Mouse (Mus musculus) spleen, adult 2 months (tissue): ENCODE measurements around the gene Ces2c. TPM values are rescaled to one million over a fixed set of nuclear protein-coding genes. Genes with fewer than 3 reads are reported as not detected.

Experiments
- DNase-seq, 2 experiments: peaks; one replicate each; pipeline versions ENCODE4 v3.0.0 to v3.0.0-alpha.2; 2012 to 2021; ENCODE audit warnings: low spot score in 2 of 2, low read depth in 1 of 2
- H3K27ac ChIP-seq: fragments of 200-500 bp; 2 replicates; pipeline ENCODE4 v1.5.1; 2012; ENCODE audit warnings: low read length, inconsistent platforms; ENCODE audit not compliant: insufficient read depth
- H3K27me3 ChIP-seq: fragments of 200-500 bp; 2 replicates; pipeline ENCODE4 v1.6.1; 2012; ENCODE audit warnings: mild to moderate bottlenecking, moderate library complexity, low read length, inconsistent platforms; ENCODE audit not compliant: control insufficient read depth, insufficient read depth
- H3K36me3 ChIP-seq: fragments of 200-500 bp; 2 replicates; pipeline ENCODE4 v1.6.1; 2012; ENCODE audit warnings: mild to moderate bottlenecking, low read length, inconsistent platforms; ENCODE audit not compliant: control insufficient read depth, insufficient read depth
- H3K4me1 ChIP-seq: fragments of 200-500 bp; 2 replicates; pipeline ENCODE4 v1.6.1; 2011; ENCODE audit warnings: inconsistent platforms; ENCODE audit not compliant: control insufficient read depth, insufficient read depth, insufficient read length
- H3K4me3 ChIP-seq: fragments of 200-500 bp; 2 replicates; pipeline ENCODE4 v1.5.1; 2011; ENCODE audit warnings: mild to moderate bottlenecking, inconsistent platforms; ENCODE audit not compliant: insufficient read depth, insufficient read length; ENCODE audit errors: extremely low read depth
- CTCF ChIP-seq: fragments of 200-500 bp; IDR thresholded peaks from 2 replicates; pipeline ENCODE4 v1.5.1; 2011; ENCODE audit warnings: mild to moderate bottlenecking, inconsistent platforms; ENCODE audit not compliant: insufficient read depth, insufficient read length, insufficient replicate concordance; ENCODE audit errors: extremely low read depth
- POLR2A ChIP-seq: fragments of 200-500 bp; IDR thresholded peaks from 2 replicates; pipeline ENCODE4 v1.6.1; 2011; ENCODE audit warnings: low read depth, low read length, inconsistent platforms
- WGBS: fragments of 180-500 bp; shearing (Covaris S2); methylation state at CpG from one replicate; pipeline ENCODE4 v1.1.7; 2018; 5-methylcytosine and 5-hydroxymethylcytosine counted together
- polyA plus RNA-seq: library from polyadenylated mRNA; depleted of rRNA; stranded (reverse); fragments of >200 nt; gene quantifications from 2 replicates; pipeline ENCODE4 v1.2.3, GENCODE M21; 2012; rRNA removed

Gene Ces2c
- polyA plus RNA-seq: 0.33 and 0.84 TPM in 2 replicates

- no peak for DNase-seq
- Histone ChIP-seq H3K36me3 (no peaks in the 10 kb centered on the region), H3K4me3 (no peak within 1 kb of the TSS), H3K4me1 (no peaks in the 10 kb centered on the region), H3K27me3 (no peaks in the 10 kb centered on the region), H3K27ac (no peak within 1 kb of the TSS)
- no peak for TF ChIP-seq POLR2A
- TF ChIP-seq CTCF: no peak
- WGBS: 63% methylated on average over 3 of the region's 3 CpGs
Observed at GRCm38 (mm10) chr8:104846831-104847230, at the start of gene Ces2c. Ces2c (plus strand) TSS chr8:104847068.

- no peak overlapping the region for H3K27ac ChIP-seq
- no peak for TF ChIP-seq POLR2A
- no peak for TF ChIP-seq CTCF
- no peaks in the 10 kb centered on the region for H3K27me3 ChIP-seq
- H3K4me1 ChIP-seq: no peaks in the 10 kb centered on the region
- no peak overlapping the region for H3K4me3 ChIP-seq
- WGBS: 28% methylated on average over 1 of the region's 1 CpGs
- DNase-seq: no peak
- H3K36me3 ChIP-seq: no peaks in the 10 kb centered on the region
Observed at GRCm38 (mm10) chr8:104799385-104799784, 47.5 kb upstream of the Ces2c start.

- DNase-seq: no peak
- TF ChIP-seq POLR2A: no peak
- TF ChIP-seq CTCF: no peak
- H3K4me3 ChIP-seq: no peak overlapping the region
- no peaks in the 10 kb centered on the region for H3K27me3 ChIP-seq
- no peak overlapping the region for H3K27ac ChIP-seq
- H3K36me3 ChIP-seq: no peaks in the 10 kb centered on the region
- no peaks in the 10 kb centered on the region for H3K4me1 ChIP-seq
- 70% methylated on average over 2 of the region's 2 CpGs for WGBS
Observed at GRCm38 (mm10) chr8:104806127-104806526, 40.7 kb upstream of the Ces2c start.

GRCm38 (mm10) chr8:104808542-104809413, 38.1 kb upstream of the Ces2c start:
- H3K27ac ChIP-seq: no peak overlapping the region
- DNase-seq: no peak
- H3K4me3 ChIP-seq: no peak overlapping the region
- H3K27me3 ChIP-seq: no peaks in the 10 kb centered on the region
- WGBS: 71% methylated on average over 7 of the region's 7 CpGs
- no peak for TF ChIP-seq POLR2A
- no peak for TF ChIP-seq CTCF
- no peaks in the 10 kb centered on the region for H3K36me3 ChIP-seq
- H3K4me1 ChIP-seq: no peaks in the 10 kb centered on the region

- Histone ChIP-seq H3K36me3 (no peaks in the 10 kb centered on the region), H3K27me3 (no peaks in the 10 kb centered on the region), H3K4me1 (no peaks in the 10 kb centered on the region), H3K27ac (no peak overlapping the region), H3K4me3 (no peak overlapping the region)
- 86% methylated on average over 3 of the region's 3 CpGs for WGBS
- no peak for DNase-seq
- no peak for TF ChIP-seq POLR2A
- no peak for TF ChIP-seq CTCF
Observed at GRCm38 (mm10) chr8:104809436-104809835, 37.4 kb upstream of the Ces2c start.

- Histone ChIP-seq H3K27me3 (no peaks in the 10 kb centered on the region), H3K4me1 (no peaks in the 10 kb centered on the region), H3K27ac (no peak overlapping the region), H3K36me3 (no peaks in the 10 kb centered on the region), H3K4me3 (no peak overlapping the region)
- WGBS: 40% methylated on average over 1 of the region's 1 CpGs
- TF ChIP-seq CTCF: no peak
- TF ChIP-seq POLR2A: no peak
- no peak for DNase-seq
Observed at GRCm38 (mm10) chr8:104826912-104827311, 20.0 kb upstream of the Ces2c start.

- 76% methylated on average over 3 of the region's 3 CpGs for WGBS
- Histone ChIP-seq H3K4me1 (no peaks in the 10 kb centered on the region), H3K27ac (no peak overlapping the region), H3K27me3 (no peaks in the 10 kb centered on the region), H3K36me3 (no peaks in the 10 kb centered on the region), H3K4me3 (no peak overlapping the region)
- no peak for DNase-seq
- no peak for TF ChIP-seq CTCF
- no peak for TF ChIP-seq POLR2A
Observed at GRCm38 (mm10) chr8:104828221-104828620, 18.6 kb upstream of the Ces2c start.
